Mouse (Mus musculus) lung, embryonic 15.5 days (tissue): ENCODE results near the gene Cfap99. TPM values are rescaled to one million over a fixed set of nuclear protein-coding genes. Genes with fewer than 3 reads are reported as not detected.

Experiments
- ATAC-seq: fragments of 200-750 bp; cut with Nextera tagmentation; 2 replicates; pipeline ENCODE4 v1.8.0; 2017; ENCODE audit warnings: moderate number of reproducible peaks, borderline replicate concordance; ENCODE audit not compliant: low FRiP score, low TSS enrichment; ENCODE audit errors: extremely low read depth
- H3K27ac ChIP-seq: fragments of 300-500 bp; sonication (generic); 2 replicates; pipeline ENCODE4 v1.5.1; 2015; ENCODE audit warnings: moderate library complexity, mild to moderate bottlenecking, inconsistent platforms
- H3K27me3 ChIP-seq: fragments of 300-500 bp; sonication (generic); 2 replicates; pipeline ENCODE4 v1.6.1; 2015; ENCODE audit warnings: inconsistent platforms
- H3K36me3 ChIP-seq: fragments of 300-500 bp; sonication (generic); 2 replicates; pipeline ENCODE4 v1.6.1; 2015; ENCODE audit warnings: inconsistent platforms
- H3K4me1 ChIP-seq: fragments of 300-500 bp; sonication (generic); 2 replicates; pipeline ENCODE4 v1.6.1; 2015; ENCODE audit warnings: inconsistent platforms
- H3K4me2 ChIP-seq: fragments of 300-500 bp; sonication (generic); 2 replicates; pipeline ENCODE4 v1.6.1; 2015; ENCODE audit warnings: inconsistent platforms, mild to moderate bottlenecking, moderate library complexity
- H3K4me3 ChIP-seq: fragments of 300-500 bp; sonication (generic); 2 replicates; pipeline ENCODE4 v1.5.1; 2015; ENCODE audit warnings: mild to moderate bottlenecking, inconsistent platforms
- H3K9ac ChIP-seq: fragments of 300-500 bp; sonication (generic); 2 replicates; pipeline ENCODE4 v1.6.1; 2015; ENCODE audit warnings: inconsistent platforms
- H3K9me3 ChIP-seq: fragments of 300-500 bp; sonication (generic); 2 replicates; pipeline ENCODE4 v1.6.1; 2016; ENCODE audit warnings: inconsistent platforms
- WGBS: fragments of 180-500 bp; shearing (Covaris S2); methylation state at CpG from one replicate; pipeline ENCODE4 v1.1.7; 2015; 5-methylcytosine and 5-hydroxymethylcytosine counted together
- polyA plus RNA-seq: library from polyadenylated mRNA; unstranded; fragments of >200 nt; fragmentation: Nextera tagmentation; extraction: Ambion mirVana; gene quantifications from 2 replicates; pipeline ENCODE4 v1.2.1, GENCODE M21; 2015

Gene Cfap99
- polyA plus RNA-seq, 1 experiment from 2014 or later: 0.24 TPM

GRCm38 (mm10) chr5:34336097-34336774, 47.8 kb downstream of the Cfap99 start, which contains the start of gene Rnf4:
Gene Rnf4, plus strand, starts transcription at chr5:34336289.
- ATAC-seq: peak; percentile 98
- Histone ChIP-seq H3K9me3 (no peaks in the 10 kb centered on the region), H3K4me3 (peak within 1 kb of the TSS; percentile 71), H3K36me3 (no peaks in the 10 kb centered on the region), H3K9ac (peak within 1 kb of the TSS; percentile 96), H3K4me2 (peak within 1 kb of the TSS; percentile 79), H3K27me3 (no peaks in the 10 kb centered on the region), H3K4me1 (peaks cover 19% of the 10 kb centered on the region; the same call in 1 of the 2 replicates), H3K27ac (peak within 1 kb of the TSS; percentile 96)
- 0% methylated on average over 66 of the region's 67 CpGs for WGBS

GRCm38 (mm10) chr5:34336775-34337450, 48.5 kb downstream of the Cfap99 start:
- Histone ChIP-seq H3K27ac (peak overlapping the region; percentile 96), H3K9ac (peak overlapping the region; percentile 96), H3K36me3 (no peaks in the 10 kb centered on the region), H3K9me3 (no peaks in the 10 kb centered on the region), H3K27me3 (no peaks in the 10 kb centered on the region), H3K4me1 (peaks cover 19% of the 10 kb centered on the region; the same call in 1 of the 2 replicates), H3K4me3 (peak overlapping the region; percentile 71), H3K4me2 (peak overlapping the region; percentile 59)
- 0% methylated on average over 42 of the region's 42 CpGs for WGBS
- peak; percentile 27; the same call in 1 of the 2 replicates for ATAC-seq

GRCm38 (mm10) chr5:34340246-34340645, 51.8 kb downstream of the Cfap99 start:
- Histone ChIP-seq H3K27me3 (no peaks in the 10 kb centered on the region), H3K27ac (no peak overlapping the region), H3K4me2 (no peak overlapping the region), H3K9ac (no peak overlapping the region), H3K9me3 (no peaks in the 10 kb centered on the region), H3K36me3 (peaks cover 17% of the 10 kb centered on the region), H3K4me3 (no peak overlapping the region), H3K4me1 (peaks cover 18% of the 10 kb centered on the region; the same call in 1 of the 2 replicates)
- ATAC-seq: no peak
- WGBS: 91% methylated on average over 6 of the region's 6 CpGs

GRCm38 (mm10) chr5:34352084-34352631, 63.8 kb downstream of the Cfap99 start:
- H3K4me3 ChIP-seq: no peak overlapping the region
- ATAC-seq: no peak
- H3K36me3 ChIP-seq: peaks cover 93% of the 10 kb centered on the region
- no peak overlapping the region for H3K27ac ChIP-seq
- H3K9me3 ChIP-seq: no peaks in the 10 kb centered on the region
- 96% methylated on average over 3 of the region's 3 CpGs for WGBS
- no peak overlapping the region for H3K4me2 ChIP-seq
- no peaks in the 10 kb centered on the region for H3K4me1 ChIP-seq
- no peaks in the 10 kb centered on the region for H3K27me3 ChIP-seq
- no peak overlapping the region for H3K9ac ChIP-seq

GRCm38 (mm10) chr5:34360261-34360660, 71.9 kb downstream of the Cfap99 start:
- Histone ChIP-seq H3K27me3 (no peaks in the 10 kb centered on the region), H3K36me3 (peaks cover 55% of the 10 kb centered on the region), H3K9me3 (no peaks in the 10 kb centered on the region), H3K4me1 (no peaks in the 10 kb centered on the region), H3K27ac (no peak overlapping the region), H3K9ac (no peak overlapping the region), H3K4me3 (no peak overlapping the region), H3K4me2 (no peak overlapping the region)
- ATAC-seq: no peak
- WGBS: 94% methylated on average over 3 of the region's 3 CpGs

- Histone ChIP-seq H3K36me3 (peaks cover 32% of the 10 kb centered on the region), H3K4me1 (no peaks in the 10 kb centered on the region), H3K4me3 (no peak overlapping the region), H3K4me2 (no peak overlapping the region), H3K9ac (no peak overlapping the region), H3K27me3 (no peaks in the 10 kb centered on the region), H3K27ac (no peak overlapping the region), H3K9me3 (no peaks in the 10 kb centered on the region)
- ATAC-seq: no peak
Measured at GRCm38 (mm10) chr5:34363115-34363514, 74.7 kb downstream of the Cfap99 start.

GRCm38 (mm10) chr5:34368551-34369290, 80.3 kb downstream of the Cfap99 start:
- H3K9ac ChIP-seq: peak overlapping the region; percentile 68
- WGBS: 64% methylated on average over 7 of the region's 7 CpGs
- H3K9me3 ChIP-seq: no peaks in the 10 kb centered on the region
- H3K4me1 ChIP-seq: peaks cover 20% of the 10 kb centered on the region; the same call in 1 of the 2 replicates
- ATAC-seq: no peak
- peak overlapping the region; percentile 59 for H3K27ac ChIP-seq
- peak overlapping the region; percentile 61 for H3K4me2 ChIP-seq
- H3K36me3 ChIP-seq: no peaks in the 10 kb centered on the region
- no peaks in the 10 kb centered on the region for H3K27me3 ChIP-seq
- peak overlapping the region; percentile 95 for H3K4me3 ChIP-seq

GRCm38 (mm10) chr5:34369341-34370021, 81.1 kb downstream of the Cfap99 start, which contains the start of gene Fam193a:
Gene Fam193a, plus strand, starts transcription at chr5:34369933.
- Histone ChIP-seq H3K9me3 (no peaks in the 10 kb centered on the region), H3K4me2 (peak within 1 kb of the TSS; percentile 68), H3K27ac (peak within 1 kb of the TSS; percentile 73), H3K4me1 (peaks cover 20% of the 10 kb centered on the region; the same call in 1 of the 2 replicates), H3K27me3 (no peaks in the 10 kb centered on the region), H3K4me3 (peak within 1 kb of the TSS; percentile 95), H3K36me3 (no peaks in the 10 kb centered on the region), H3K9ac (peak within 1 kb of the TSS; percentile 93)
- WGBS: 0% methylated on average over 43 of the region's 64 CpGs
- peak; percentile 100 for ATAC-seq

GRCm38 (mm10) chr5:34370022-34370823, 81.8 kb downstream of the Cfap99 start:
- Histone ChIP-seq H3K36me3 (no peaks in the 10 kb centered on the region), H3K27me3 (no peaks in the 10 kb centered on the region), H3K9me3 (no peaks in the 10 kb centered on the region), H3K9ac (peak overlapping the region; percentile 93), H3K4me1 (peaks cover 20% of the 10 kb centered on the region; the same call in 1 of the 2 replicates), H3K27ac (peak overlapping the region; percentile 73), H3K4me2 (peak overlapping the region; percentile 68), H3K4me3 (peak overlapping the region; percentile 95)
- 0% methylated on average over 21 of the region's 114 CpGs for WGBS
- ATAC-seq: no peak

- Histone ChIP-seq H3K4me1 (peaks cover 20% of the 10 kb centered on the region; the same call in 1 of the 2 replicates), H3K9ac (peak overlapping the region; percentile 93), H3K27me3 (no peaks in the 10 kb centered on the region), H3K36me3 (no peaks in the 10 kb centered on the region), H3K9me3 (no peaks in the 10 kb centered on the region), H3K4me2 (peak overlapping the region; percentile 68), H3K27ac (no peak overlapping the region), H3K4me3 (peak overlapping the region; percentile 95)
- 20% methylated on average over 8 of the region's 8 CpGs for WGBS
- no peak for ATAC-seq
Measured at GRCm38 (mm10) chr5:34370840-34371239, 82.4 kb downstream of the Cfap99 start.
